Mouse (Mus musculus): ENCODE results near the gene Pard3. TPM values are rescaled to one million over a fixed set of nuclear protein-coding genes. Genes with fewer than 3 reads are reported as not detected.

The Pard3 gene
- polyA plus RNA-seq, 2 experiments = 4.5 TPM

DNA sequence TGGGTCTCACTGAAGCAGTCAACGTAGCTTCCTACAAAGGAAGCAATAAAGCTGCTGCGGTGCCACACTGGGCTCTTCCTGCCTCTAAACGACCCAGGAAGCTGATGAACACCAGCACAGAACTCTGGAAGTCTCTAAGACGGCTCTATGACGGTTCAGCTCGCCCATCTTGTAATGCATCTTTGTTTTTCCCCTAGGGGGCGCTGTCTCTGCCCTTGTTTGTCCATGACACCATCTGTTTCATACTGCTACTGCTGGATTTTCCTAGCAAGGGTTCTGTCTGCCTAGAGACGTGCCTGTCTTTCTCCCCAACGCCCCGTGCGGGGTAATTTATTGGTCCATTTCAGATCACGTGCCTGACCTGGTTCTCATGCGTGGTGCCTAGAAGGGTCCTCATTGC is 188.3 kb downstream of the Pard3 start:
- H3K4me1 ChIP-seq (replicated peaks; ENCODE audit: control insufficient read depth in 2 of 2, insufficient read depth in 2 of 2, low read length in 1 of 2) = peaks cover 0 to 2% of the 10 kb centered on the region in 2 experiments; a peak in 1 of 4 replicates
- H3K36me3 ChIP-seq (replicated peaks; ENCODE audit: control insufficient read depth, insufficient read depth, low read depth) = no peaks in the 10 kb centered on the region
- H3K4me3 ChIP-seq (ENCODE audit: insufficient read depth in 1 of 2, low read depth in 2 of 2, low read length in 2 of 2) = no peak overlapping the region
- DNase-seq (ENCODE audit: low read depth in 3 of 3, low spot score in 3 of 3) (no peak), ATAC-seq (ENCODE audit: insufficient read depth) (no peak)
- 60% methylated on average over 13 of the region's 13 CpGs for WGBS (ENCODE audit: insufficient replicate concordance)
- H3K9ac ChIP-seq (replicated peaks) = no peak overlapping the region
- no peaks in the 10 kb centered on the region for H3K9me3 ChIP-seq (ENCODE audit: control insufficient read depth, low read length)
- no peaks in the 10 kb centered on the region for H3K27me3 ChIP-seq (ENCODE audit: control insufficient read depth, insufficient read depth, low read length)
- H3K27ac ChIP-seq = no peak overlapping the region
- H3K4me2 ChIP-seq (ENCODE audit: low read depth) = no peak overlapping the region
- TF ChIP-seq CTCF (IDR thresholded peaks at IDR 0.05; ENCODE audit: low read depth) (peak; percentile 38), EP300 (IDR thresholded peaks at IDR 0.05; ENCODE audit: low read depth) (no peak)

DNA sequence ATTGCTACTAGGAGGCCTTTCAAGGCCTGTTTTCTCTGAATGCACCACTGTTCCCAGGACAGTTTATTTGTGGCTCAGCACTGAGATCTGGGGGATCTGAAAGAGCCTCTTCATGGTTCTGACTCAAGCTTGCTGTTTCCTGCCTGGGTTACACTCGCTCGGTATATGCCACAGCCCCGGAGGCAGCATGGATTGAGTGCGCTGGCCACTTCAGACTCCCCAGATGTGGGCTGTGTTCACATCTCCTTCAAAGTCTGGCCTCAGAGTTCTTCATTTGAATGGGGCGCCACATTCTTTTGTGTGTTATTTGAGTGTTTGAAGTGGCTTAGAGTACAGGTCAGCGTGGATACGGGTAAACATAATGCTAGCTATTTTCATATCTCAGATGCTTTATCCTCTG is 190.9 kb downstream of the Pard3 start:
- Histone ChIP-seq H3K27ac (no peak overlapping the region), H3K4me3 (ENCODE audit: insufficient read depth in 1 of 2, low read depth in 2 of 2, low read length in 2 of 2) (no peak overlapping the region), H3K4me1 (replicated peaks; ENCODE audit: control insufficient read depth in 2 of 2, insufficient read depth in 2 of 2, low read length in 1 of 2) (peaks cover 0 to 2% of the 10 kb centered on the region in 2 experiments; a peak in 1 of 4 replicates), H3K9me3 (ENCODE audit: control insufficient read depth, low read length) (no peaks in the 10 kb centered on the region), H3K27me3 (ENCODE audit: control insufficient read depth, insufficient read depth, low read length) (no peaks in the 10 kb centered on the region), H3K4me2 (ENCODE audit: low read depth) (no peak overlapping the region), H3K36me3 (replicated peaks; ENCODE audit: control insufficient read depth, insufficient read depth, low read depth) (no peaks in the 10 kb centered on the region), H3K9ac (replicated peaks) (no peak overlapping the region)
- 80% methylated on average over 7 of the region's 7 CpGs for WGBS (ENCODE audit: insufficient replicate concordance)
- TF ChIP-seq CTCF (IDR thresholded peaks at IDR 0.05; ENCODE audit: low read depth) (no peak), EP300 (IDR thresholded peaks at IDR 0.05; ENCODE audit: low read depth) (no peak)
- no peak for DNase-seq (ENCODE audit: low read depth in 3 of 3, low spot score in 3 of 3)
- no peak for ATAC-seq (ENCODE audit: insufficient read depth)

GRCm38 (mm10) chr8:127257086-127257485 is 193.4 kb downstream of the Pard3 start:
- Histone ChIP-seq H3K36me3 (replicated peaks; ENCODE audit: control insufficient read depth, insufficient read depth, low read depth) (no peaks in the 10 kb centered on the region), H3K9ac (replicated peaks) (no peak overlapping the region), H3K4me1 (replicated peaks; ENCODE audit: control insufficient read depth in 2 of 2, insufficient read depth in 2 of 2, low read length in 1 of 2) (no peaks in the 10 kb centered on the region), H3K27me3 (ENCODE audit: control insufficient read depth, insufficient read depth, low read length) (no peaks in the 10 kb centered on the region), H3K9me3 (ENCODE audit: control insufficient read depth, low read length) (no peaks in the 10 kb centered on the region), H3K27ac (no peak overlapping the region), H3K4me3 (ENCODE audit: insufficient read depth in 1 of 2, low read depth in 2 of 2, low read length in 2 of 2) (no peak overlapping the region), H3K4me2 (ENCODE audit: low read depth) (no peak overlapping the region)
- TF ChIP-seq EP300 (IDR thresholded peaks at IDR 0.05; ENCODE audit: low read depth) (no peak), CTCF (IDR thresholded peaks at IDR 0.05; ENCODE audit: low read depth) (no peak)
- no peak for ATAC-seq (ENCODE audit: insufficient read depth)
- 43% methylated on average over 3 of the region's 3 CpGs for WGBS (ENCODE audit: insufficient replicate concordance)
- no peak for DNase-seq (ENCODE audit: low read depth in 3 of 3, low spot score in 3 of 3)

- Histone ChIP-seq H3K27ac (no peak overlapping the region), H3K4me1 (replicated peaks; ENCODE audit: control insufficient read depth in 2 of 2, insufficient read depth in 2 of 2, low read length in 1 of 2) (no peaks in the 10 kb centered on the region), H3K27me3 (ENCODE audit: control insufficient read depth, insufficient read depth, low read length) (no peaks in the 10 kb centered on the region), H3K9me3 (ENCODE audit: control insufficient read depth, low read length) (no peaks in the 10 kb centered on the region), H3K4me3 (ENCODE audit: insufficient read depth in 1 of 2, low read depth in 2 of 2, low read length in 2 of 2) (no peak overlapping the region), H3K9ac (replicated peaks) (no peak overlapping the region), H3K4me2 (ENCODE audit: low read depth) (no peak overlapping the region), H3K36me3 (replicated peaks; ENCODE audit: control insufficient read depth, insufficient read depth, low read depth) (no peaks in the 10 kb centered on the region)
- TF ChIP-seq EP300 (IDR thresholded peaks at IDR 0.05; ENCODE audit: low read depth) (no peak), CTCF (IDR thresholded peaks at IDR 0.05; ENCODE audit: low read depth) (no peak)
- ATAC-seq (ENCODE audit: insufficient read depth) (no peak), DNase-seq (ENCODE audit: low read depth in 3 of 3, low spot score in 3 of 3) (no peak)
- WGBS (ENCODE audit: insufficient replicate concordance) = 61% methylated on average over 6 of the region's 6 CpGs
Observed at GRCm38 (mm10) chr8:127261051-127261450, 197.4 kb downstream of the Pard3 start.

DNA sequence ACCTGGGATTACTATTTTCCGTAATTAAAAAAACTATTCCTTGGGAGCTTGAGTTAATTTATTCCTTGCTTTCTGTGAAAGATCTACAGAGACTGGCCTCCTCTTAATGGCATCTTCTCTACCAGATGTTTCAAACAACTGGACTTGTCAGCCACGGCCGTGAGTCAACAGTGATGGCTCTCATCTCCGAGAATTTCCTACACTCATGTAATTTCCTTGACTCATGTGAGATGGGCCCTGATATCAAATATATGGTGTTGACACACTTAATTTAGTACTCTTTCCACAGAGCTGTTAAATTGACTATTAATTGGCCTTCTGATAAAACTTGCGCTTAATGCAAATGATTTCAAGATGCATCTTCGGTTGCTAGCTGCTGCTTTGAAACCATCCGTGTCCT is 198.3 kb downstream of the Pard3 start:
- Histone ChIP-seq H3K27ac (no peak overlapping the region), H3K4me2 (ENCODE audit: low read depth) (no peak overlapping the region), H3K9ac (replicated peaks) (no peak overlapping the region), H3K9me3 (ENCODE audit: control insufficient read depth, low read length) (no peaks in the 10 kb centered on the region), H3K4me3 (ENCODE audit: insufficient read depth in 1 of 2, low read depth in 2 of 2, low read length in 2 of 2) (no peak overlapping the region), H3K27me3 (ENCODE audit: control insufficient read depth, insufficient read depth, low read length) (no peaks in the 10 kb centered on the region), H3K4me1 (replicated peaks; ENCODE audit: control insufficient read depth in 2 of 2, insufficient read depth in 2 of 2, low read length in 1 of 2) (no peaks in the 10 kb centered on the region), H3K36me3 (replicated peaks; ENCODE audit: control insufficient read depth, insufficient read depth, low read depth) (no peaks in the 10 kb centered on the region)
- ATAC-seq (ENCODE audit: insufficient read depth) (no peak), DNase-seq (ENCODE audit: low read depth in 3 of 3, low spot score in 3 of 3) (no peak)
- TF ChIP-seq EP300 (IDR thresholded peaks at IDR 0.05; ENCODE audit: low read depth) = no peak
- TF ChIP-seq CTCF (IDR thresholded peaks at IDR 0.05; ENCODE audit: low read depth) = no peak
- 75% methylated on average over 7 of the region's 7 CpGs for WGBS (ENCODE audit: insufficient replicate concordance)
